Mouse (Mus musculus) kidney, adult 2 months (tissue): ENCODE data around the gene Cyth4.

ENCODE experiments used
- CTCF ChIP-seq: fragments of 200-500 bp; conservative IDR thresholded peaks from 2 replicates; pipeline ENCODE4 v1.5.1; 2011; ENCODE audit warnings: low read depth, mild to moderate bottlenecking, control low read depth, low read length, moderate library complexity, mixed read lengths; ENCODE audit not compliant: insufficient read depth, insufficient read length
- POLR2A ChIP-seq: fragments of 200-500 bp; IDR thresholded peaks from one replicate; pipeline ENCODE4 v1.6.1; 2011; ENCODE audit warnings: low read depth, low read length, control low read depth

DNA sequence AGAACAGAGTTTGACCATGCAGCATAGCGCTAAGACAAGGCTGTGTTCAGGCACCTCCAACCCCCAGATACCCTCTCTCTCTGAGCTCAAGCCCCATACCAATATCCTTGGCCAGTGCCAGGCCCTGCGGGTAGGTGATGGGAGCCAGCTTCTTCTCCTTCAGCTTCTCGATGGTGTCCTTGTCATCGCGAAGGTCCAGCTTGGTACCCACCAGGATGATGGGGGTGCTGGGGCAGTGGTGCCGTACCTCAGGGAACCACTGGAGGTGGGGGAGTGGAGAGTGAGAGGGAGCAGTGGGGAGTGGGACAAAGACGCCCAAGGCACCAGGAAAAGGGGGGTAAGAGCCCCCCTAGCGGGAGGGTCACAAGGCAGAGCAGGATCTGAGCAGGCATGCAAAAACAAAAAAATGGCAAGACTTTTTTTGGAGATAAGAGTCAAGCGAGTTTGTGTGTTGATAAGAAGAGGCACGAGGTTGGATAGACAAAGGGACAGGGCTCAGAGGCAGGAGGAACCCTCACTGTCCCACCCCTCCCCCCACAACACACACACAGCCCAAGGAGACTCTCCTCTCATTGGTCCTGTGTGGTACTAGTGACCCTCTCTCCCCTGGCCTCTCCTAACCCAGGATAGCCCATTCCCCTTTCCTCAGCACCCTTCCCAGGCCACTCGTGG is 31.9 kb upstream of the Cyth4 start:
- TF ChIP-seq CTCF (no peak), POLR2A (no peak)
